In the genomic region with DNA sequence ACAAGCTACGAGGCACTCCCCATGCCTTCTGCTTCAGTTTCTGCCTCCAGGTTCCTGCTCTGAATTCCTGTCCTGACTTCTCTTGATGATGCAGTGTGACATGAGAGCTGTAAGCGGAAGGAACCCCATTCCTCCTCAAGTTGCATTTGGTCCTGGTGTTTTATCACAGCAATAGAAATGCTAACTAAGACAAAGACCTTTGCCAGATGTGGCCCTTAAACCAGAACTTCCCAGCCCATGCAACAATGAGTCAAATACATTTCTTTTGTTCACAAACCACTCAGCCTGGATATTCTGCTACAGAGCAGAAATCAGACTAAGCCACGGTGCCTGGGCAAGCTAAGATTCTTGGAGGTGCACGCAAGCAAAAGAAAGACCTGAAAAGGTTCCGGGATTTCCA, we compare ENCODE assay signal across 24 mouse cellular contexts.
DNase-seq lines count a peak whose midpoint lies in the region; ATAC-seq and TF ChIP-seq lines count a peak whose summit lies in the region.
"Had no signal": no experiment of that assay in that cellular context is flagged by ENCODE, and none has a peak within 500 bp of the region (broad histone marks: within the 10 kb centered on the region; RNA-seq: fewer than 3 reads in every experiment).

No protein-coding gene starts in this region.

- no peaks in the 10 kb centered on the region for H3K36me3 ChIP-seq in ES-E14 (ENCODE audit: control insufficient read depth, insufficient read depth, low read length, poor library complexity, severe bottlenecking)
- no peaks in the 10 kb centered on the region for H3K36me3 ChIP-seq in limb, embryonic 10.5 days
- H3K36me3 ChIP-seq: forebrain, embryonic 10.5 days; heart, embryonic 12.5 days; heart, embryonic 15.5 days; hindbrain, embryonic 10.5 days; hindbrain, embryonic 13.5 days had no signal

- peak overlapping the region; percentile 65 for H3K27ac ChIP-seq in ES-E14 (ENCODE audit: insufficient read depth, low read depth, low read length, poor library complexity, severe bottlenecking)
- peak overlapping the region; percentile 36; the same call in 1 of the 2 replicates for H3K27ac ChIP-seq in limb, embryonic 10.5 days
- H3K27ac ChIP-seq: forebrain, embryonic 10.5 days; forebrain, embryonic 13.5 days; heart, embryonic 15.5 days; hindbrain, embryonic 10.5 days; hindbrain, embryonic 13.5 days had no signal

- ATAC-seq in inflammation-experienced regulatory T-cells, adult 6 months, result no peak
- ATAC-seq: CD4-positive, CD25-positive, alpha-beta regulatory T cell, adult 4 months; forebrain, embryonic 13.5 days; forebrain, embryonic 16.5 days; hindbrain, embryonic 16.5 days had no signal

- H3K4me3 ChIP-seq in ES-E14 (ENCODE audit: insufficient read depth in 1 of 2, low read depth in 1 of 2, low read length in 2 of 2, poor library complexity in 1 of 2, severe bottlenecking in 1 of 2), result no peak overlapping the region
- H3K4me3 ChIP-seq in limb, embryonic 10.5 days, result no peak overlapping the region
- H3K4me3 ChIP-seq: forebrain, embryonic 10.5 days; forebrain, embryonic 13.5 days; heart, embryonic 12.5 days; heart, embryonic 15.5 days; hindbrain, embryonic 10.5 days; hindbrain, embryonic 13.5 days had no signal

- DNase-seq in testis, postnatal 14 days (ENCODE audit: low spot score), result peak; percentile 8
- no peak for DNase-seq in testis, postnatal 10 days (ENCODE audit: low spot score)
- DNase-seq in ES-E14 (ENCODE audit: low read depth, low spot score), result no peak
- DNase-seq in limb, embryonic 10.5 days (ENCODE audit: low spot score), result no peak
- no peak for DNase-seq in urinary bladder, postnatal 14 days (ENCODE audit: low spot score)
- DNase-seq: adrenal gland, postnatal 10 days; adrenal gland, postnatal 36 days; cerebellum, adult 18-20 months; cerebellum, adult 9-10 months; cerebellum, postnatal 14 days; gastrocnemius, postnatal 10 days; gastrocnemius, postnatal 36 days; heart, postnatal 10 days; heart, postnatal 36 days had no signal

- H3K4me1 ChIP-seq in ES-E14 (ENCODE audit: control insufficient read depth in 2 of 2, insufficient read depth in 2 of 2, low read length in 2 of 2, poor library complexity in 1 of 2), result peaks cover 5 to 11% of the 10 kb centered on the region in 2 experiments
- peaks cover 28% of the 10 kb centered on the region for H3K4me1 ChIP-seq in limb, embryonic 10.5 days
- H3K4me1 ChIP-seq: forebrain, embryonic 13.5 days; heart, embryonic 15.5 days had no signal

- 76% methylated on average over 5 of the region's 5 CpGs for WGBS in limb, embryonic 10.5 days

- H3K27me3 ChIP-seq in limb, embryonic 10.5 days (ENCODE audit: low read depth, poor library complexity, severe bottlenecking), result no peaks in the 10 kb centered on the region
- H3K27me3 ChIP-seq: forebrain, embryonic 13.5 days; heart, embryonic 12.5 days; heart, embryonic 15.5 days; hindbrain, embryonic 13.5 days had no signal

- H3K9me3 ChIP-seq in ES-E14 (ENCODE audit: control insufficient read depth, insufficient read depth, low read depth, low read length), result no peaks in the 10 kb centered on the region
- no peaks in the 10 kb centered on the region for H3K9me3 ChIP-seq in limb, embryonic 10.5 days (replicated peaks)
- H3K9me3 ChIP-seq: forebrain, embryonic 10.5 days; forebrain, embryonic 13.5 days; heart, embryonic 12.5 days; heart, embryonic 15.5 days; hindbrain, embryonic 10.5 days; hindbrain, embryonic 13.5 days had no signal

- in situ Hi-C loops in ES-E14 (cut with MboI; ENCODE audit: low sequenced_read_pairs in 2 of 2, unreplicated experiment in 2 of 2), result no loop called here

- H3K9ac ChIP-seq in ES-E14 (ENCODE audit: insufficient read depth, low read depth, low read length, poor library complexity, severe bottlenecking), result no peak overlapping the region; the same call in 1 of the 2 replicates
- H3K9ac ChIP-seq: forebrain, embryonic 13.5 days; heart, embryonic 12.5 days; heart, embryonic 15.5 days; hindbrain, embryonic 13.5 days had no signal

TF ChIP-seq in ES-E14, 5 proteins besides CTCF, POLR2A, EP300 and RAD21:
- TF ChIP-seq MAFK (IDR thresholded peaks at IDR 0.05; ENCODE audit: insufficient read depth, low read depth, low read length) (no peak), ZNF384 (IDR thresholded peaks at IDR 0.05; ENCODE audit: low read depth, low read length) (no peak), ZC3H11A (IDR thresholded peaks at IDR 0.05; ENCODE audit: borderline replicate concordance, low read depth, low read length) (no peak), CHD2 (IDR thresholded peaks at IDR 0.05; ENCODE audit: low read depth, low read length) (no peak)
